In the genomic region with DNA sequence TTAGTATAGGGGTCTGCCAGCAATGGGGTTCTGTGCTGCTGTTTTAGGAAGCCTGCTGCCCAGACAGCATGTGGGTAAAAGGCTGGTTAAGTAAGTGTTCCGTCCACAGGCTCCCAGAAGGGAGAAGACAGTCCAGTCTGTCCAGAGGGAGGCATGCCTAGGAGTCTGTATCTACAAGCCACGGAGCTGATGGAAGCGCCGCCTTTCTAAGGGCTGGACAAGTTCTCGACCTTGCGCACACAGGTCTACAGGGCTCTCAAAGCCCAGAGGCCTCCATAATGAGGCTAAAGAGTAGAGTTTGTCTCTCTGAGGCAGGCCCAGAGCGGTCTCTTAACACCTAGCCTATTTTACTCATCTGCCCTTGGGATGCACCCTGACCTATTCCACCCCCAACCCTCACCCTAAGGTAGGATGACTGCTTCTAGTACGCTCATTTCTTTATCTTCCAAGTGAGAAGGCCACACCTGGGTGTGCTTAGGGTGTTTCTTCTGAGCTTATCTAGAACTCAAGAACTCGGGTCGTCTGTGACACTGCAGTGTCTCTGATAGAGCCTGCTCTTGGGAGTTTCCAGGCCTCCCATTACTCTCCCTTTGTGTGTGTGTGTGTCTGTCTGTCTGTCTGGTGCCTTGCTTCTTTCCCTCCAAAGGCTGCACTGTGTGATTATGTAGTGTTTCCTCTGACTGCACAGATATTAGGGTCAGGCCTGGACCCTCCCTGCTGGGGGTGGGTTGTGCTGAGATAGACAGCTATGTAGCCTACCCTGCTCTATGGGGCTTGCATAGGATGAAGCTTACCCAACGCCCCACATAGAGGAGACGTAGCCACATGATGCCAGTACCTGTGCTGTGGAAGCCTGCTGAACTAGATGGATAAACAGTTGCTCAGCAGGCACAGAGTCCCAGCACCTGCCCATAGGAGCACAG, we compare ENCODE assay signal across 11 mouse cellular contexts. TPM values are rescaled to one million over a fixed set of nuclear protein-coding genes. Genes with fewer than 3 reads are reported as not detected.
DNase-seq lines count a peak whose midpoint lies in the region; ATAC-seq and TF ChIP-seq lines count a peak whose summit lies in the region.
"Had no signal": no experiment of that assay in that cellular context is flagged by ENCODE, and none has a peak within 500 bp of the region (broad histone marks: within the 10 kb centered on the region; RNA-seq: fewer than 3 reads in every experiment).

No protein-coding gene starts in this region.

- H3K36me3 ChIP-seq in intestine, embryonic 15.5 days, result no peaks in the 10 kb centered on the region
- H3K36me3 ChIP-seq in intestine, postnatal 0 days (ENCODE audit: control insufficient read depth, insufficient read depth), result no peaks in the 10 kb centered on the region
- no peaks in the 10 kb centered on the region for H3K36me3 ChIP-seq in forebrain, postnatal 0 days (ENCODE audit: insufficient read depth)
- H3K36me3 ChIP-seq: embryonic facial prominence, embryonic 15.5 days had no signal

- H3K4me2 ChIP-seq in intestine, embryonic 15.5 days (replicated peaks), result no peak overlapping the region
- no peak overlapping the region for H3K4me2 ChIP-seq in intestine, postnatal 0 days (replicated peaks; ENCODE audit: low read depth)
- H3K4me2 ChIP-seq in forebrain, postnatal 0 days (ENCODE audit: low read depth), result no peak overlapping the region
- H3K4me2 ChIP-seq: embryonic facial prominence, embryonic 15.5 days had no signal

- H3K4me3 ChIP-seq in intestine, embryonic 15.5 days (replicated peaks), result no peak overlapping the region
- H3K4me3 ChIP-seq in intestine, postnatal 0 days (ENCODE audit: low read depth, low read length), result no peak overlapping the region
- H3K4me3 ChIP-seq in bone marrow, adult 2 months (replicated peaks; ENCODE audit: control insufficient read depth, low read depth, low read length), result no peak overlapping the region
- no peak overlapping the region for H3K4me3 ChIP-seq in forebrain, postnatal 0 days (ENCODE audit: low read depth, low read length)
- H3K4me3 ChIP-seq: embryonic facial prominence, embryonic 15.5 days had no signal

- peak; percentile 76; the same call in 1 of the 2 replicates for ATAC-seq in intestine, embryonic 15.5 days
- ATAC-seq in intestine, postnatal 0 days, result no peak
- peak; percentile 84 for ATAC-seq in erythroid progenitor cell, adult 5-6 weeks (replicated peaks; ENCODE audit: low FRiP score, poor library complexity, severe bottlenecking)
- no peak for ATAC-seq in forebrain, postnatal 0 days

- no peaks in the 10 kb centered on the region for H3K27me3 ChIP-seq in intestine, embryonic 15.5 days (replicated peaks)
- no peaks in the 10 kb centered on the region for H3K27me3 ChIP-seq in intestine, postnatal 0 days (replicated peaks; ENCODE audit: control insufficient read depth, insufficient read depth, low read length)
- H3K27me3 ChIP-seq in forebrain, postnatal 0 days (ENCODE audit: insufficient read depth, low read length), result no peaks in the 10 kb centered on the region
- H3K27me3 ChIP-seq: embryonic facial prominence, embryonic 15.5 days had no signal

- DNase-seq in spleen, postnatal 10 days (ENCODE audit: low spot score in 2 of 2), result peak; percentile 59 to 74
- no peak for DNase-seq in forebrain, postnatal 0 days
- DNase-seq in left cerebral cortex, postnatal 25 days (ENCODE audit: low spot score in 2 of 2), result no peak
- no peak for DNase-seq in thymus, postnatal 36 days
- DNase-seq: cerebellum, adult 18-20 months; gastrocnemius, postnatal 36 days had no signal

- no peak for TF ChIP-seq POLR2A in bone marrow, adult 2 months (IDR thresholded peaks at IDR 0.05; ENCODE audit: borderline replicate concordance, control insufficient read depth, low read depth, low read length)

- H3K27ac ChIP-seq in intestine, embryonic 15.5 days, result no peak overlapping the region
- no peak overlapping the region for H3K27ac ChIP-seq in intestine, postnatal 0 days (ENCODE audit: low read depth, low read length)
- peak overlapping the region; percentile 84 for H3K27ac ChIP-seq in bone marrow, adult 2 months (ENCODE audit: control insufficient read depth, insufficient read depth, low read depth, low read length, poor library complexity)
- no peak overlapping the region for H3K27ac ChIP-seq in forebrain, postnatal 0 days (ENCODE audit: low read depth, low read length)
- H3K27ac ChIP-seq: embryonic facial prominence, embryonic 15.5 days had no signal

- intact Hi-C loops in left cerebral cortex, postnatal 25 days (cut with DNase I), result no loop called here

- no peaks in the 10 kb centered on the region; the same call in 1 of the 2 replicates for H3K4me1 ChIP-seq in intestine, embryonic 15.5 days (replicated peaks)
- H3K4me1 ChIP-seq in intestine, postnatal 0 days (replicated peaks; ENCODE audit: control insufficient read depth, insufficient read depth, low read length), result no peaks in the 10 kb centered on the region
- peaks cover 16% of the 10 kb centered on the region for H3K4me1 ChIP-seq in bone marrow, adult 2 months (ENCODE audit: control insufficient read depth, insufficient read depth, low read length)
- H3K4me1 ChIP-seq in forebrain, postnatal 0 days (ENCODE audit: insufficient read depth), result peaks cover 6% of the 10 kb centered on the region; the same call in 1 of the 2 replicates

- no peak for TF ChIP-seq CTCF in intestine, postnatal 0 days (IDR thresholded peaks at IDR 0.05; ENCODE audit: low read depth)
- TF ChIP-seq CTCF in bone marrow, adult 2 months (IDR thresholded peaks at IDR 0.05; ENCODE audit: control insufficient read depth, insufficient read depth, low read length), result no peak
- no peak for TF ChIP-seq CTCF in forebrain, postnatal 0 days (IDR thresholded peaks at IDR 0.05; ENCODE audit: low read depth)

- no peaks in the 10 kb centered on the region for H3K9me3 ChIP-seq in intestine, embryonic 15.5 days
- H3K9me3 ChIP-seq in intestine, postnatal 0 days (ENCODE audit: control insufficient read depth), result no peaks in the 10 kb centered on the region
- no peaks in the 10 kb centered on the region for H3K9me3 ChIP-seq in forebrain, postnatal 0 days (ENCODE audit: low read length)
- H3K9me3 ChIP-seq: embryonic facial prominence, embryonic 15.5 days had no signal

- WGBS in intestine, embryonic 15.5 days, result 86% methylated on average over 12 of the region's 12 CpGs
- 80% methylated on average over 12 of the region's 12 CpGs for WGBS in intestine, postnatal 0 days
- WGBS in bone marrow, adult 2 months, result 62% methylated on average over 12 of the region's 12 CpGs
- WGBS in forebrain, postnatal 0 days, result 98% methylated on average over 12 of the region's 12 CpGs

- no peak overlapping the region for H3K9ac ChIP-seq in intestine, embryonic 15.5 days
- H3K9ac ChIP-seq in intestine, postnatal 0 days (ENCODE audit: low read depth, low read length), result no peak overlapping the region
- no peak overlapping the region for H3K9ac ChIP-seq in forebrain, postnatal 0 days
- H3K9ac ChIP-seq: embryonic facial prominence, embryonic 15.5 days had no signal

RNA-seq across cellular contexts. Expression of a gene that starts 8.3 kb away (rescaled TPM):
- polyA plus RNA-seq in intestine, embryonic 15.5 days (2015; fragmentation: Nextera tagmentation; extraction: Ambion mirVana), result 19.8 and 22.5 TPM in 2 replicates
- polyA plus RNA-seq in intestine, postnatal 0 days (2015; fragmentation: Nextera tagmentation; extraction: Ambion mirVana), result 8.2 and 8.4 TPM in 2 replicates
- 92.1 and 108 TPM in 2 replicates for polyA plus RNA-seq in bone marrow, adult 2 months (2011; ENCODE audit: insufficient read depth, insufficient read length, low replicate concordance, missing spikeins)
- 241 and 302 TPM in 2 replicates for total RNA-seq in erythroid progenitor cell, adult 5-6 weeks (2015; ENCODE audit: low replicate concordance)
- 359 and 488 TPM in 2 replicates for total RNA-seq in erythroid progenitor cell, adult 5-6 weeks (2017; ENCODE audit: low replicate concordance)
- 136 and 144 TPM in 2 replicates for total RNA-seq in forebrain, postnatal 0 days (2014; rRNA removed)
- polyA plus RNA-seq in forebrain, postnatal 0 days (2015; fragmentation: Nextera tagmentation; extraction: Ambion mirVana), result 76.5 and 87.2 TPM in 2 replicates
- total RNA-seq in left cerebral cortex, postnatal 25 days (2021), result 10 to 100 TPM; 43.0 to 43.9 TPM

Comparison
In these comparisons a context has a peak if more than half of its experiments do, and no peak if none do; other contexts are left out.
1. ATAC-seq: peak in intestine, embryonic 15.5 days (single experiment) and erythroid progenitor cell, adult 5-6 weeks (single experiment); none in intestine, postnatal 0 days (single experiment) and forebrain, postnatal 0 days (single experiment).
2. DNase-seq: peak in spleen, postnatal 10 days (2 of 2); none in forebrain, postnatal 0 days (single experiment), left cerebral cortex, postnatal 25 days (0 of 2) and thymus, postnatal 36 days (0 of 2).